Mouse (Mus musculus): Measurements from ENCODE around the gene E330009J07Rik.

E330009J07Rik gene

DNA sequence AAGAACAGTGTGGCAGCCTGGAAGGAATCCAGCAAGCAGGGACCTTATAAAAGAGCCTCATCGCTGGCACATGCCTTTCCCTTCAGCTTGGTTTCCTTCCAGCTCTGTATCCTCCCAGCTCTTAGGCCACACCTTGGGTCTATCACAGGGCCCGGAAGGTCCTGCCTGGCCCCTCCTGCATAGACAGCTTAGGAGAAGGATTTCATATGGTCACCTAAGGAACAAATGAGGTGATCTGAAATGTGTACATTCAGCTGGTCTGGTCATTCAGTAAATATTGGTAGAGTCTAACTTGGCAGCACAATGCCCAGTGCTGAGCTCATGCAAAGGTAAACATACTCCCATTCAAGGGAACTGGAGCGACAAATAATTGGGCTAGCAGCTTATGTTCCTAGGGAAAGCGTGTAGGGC, 6.4 kb downstream of the E330009J07Rik start:
- DNase-seq (ENCODE audit: low read depth) = no peak

DNA sequence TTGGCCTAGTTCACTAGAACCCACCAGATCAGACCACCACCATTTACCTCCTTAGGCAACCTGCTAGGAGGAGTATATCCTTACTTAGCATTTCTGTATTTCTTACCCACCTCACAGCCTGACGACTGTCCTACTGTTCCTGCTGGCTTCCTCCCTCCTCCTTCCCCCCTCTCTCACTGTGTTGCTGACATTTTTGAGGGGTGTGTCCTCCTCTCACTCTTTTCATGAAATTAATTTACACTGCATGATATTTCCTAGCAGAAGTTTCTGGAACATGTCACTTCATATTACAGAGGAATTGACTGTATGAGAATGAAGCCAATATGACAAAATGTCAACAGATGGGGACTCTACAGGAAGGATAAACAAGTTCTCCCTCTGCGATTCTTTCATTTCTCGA, 7.2 kb downstream of the E330009J07Rik start:
- no peak for DNase-seq (ENCODE audit: low read depth)

- no peak for DNase-seq (ENCODE audit: low read depth)
Measured at GRCm38 (mm10) chr6:40427441-40427840, 8.5 kb downstream of the E330009J07Rik start.

DNA sequence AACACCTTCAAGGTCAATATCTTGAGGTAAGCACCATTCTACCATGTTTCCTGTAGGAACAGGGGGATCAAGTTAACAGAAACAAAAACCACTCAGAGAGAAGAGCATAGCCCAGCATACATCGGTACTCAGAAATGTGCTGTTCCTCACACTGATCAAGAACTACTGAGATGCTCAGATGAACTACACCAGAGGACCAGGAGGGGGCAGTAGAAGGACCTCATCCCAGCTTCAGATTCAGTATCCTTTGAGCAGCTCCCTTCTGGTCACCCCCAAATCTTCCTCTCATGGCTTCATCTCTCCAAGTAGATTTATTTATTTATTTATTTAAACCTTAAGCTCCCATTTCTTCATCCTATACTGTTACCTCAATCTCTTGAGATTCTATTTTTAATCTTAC, 12.2 kb downstream of the E330009J07Rik start:
- peak; percentile 72 for DNase-seq (ENCODE audit: low read depth)

DNA sequence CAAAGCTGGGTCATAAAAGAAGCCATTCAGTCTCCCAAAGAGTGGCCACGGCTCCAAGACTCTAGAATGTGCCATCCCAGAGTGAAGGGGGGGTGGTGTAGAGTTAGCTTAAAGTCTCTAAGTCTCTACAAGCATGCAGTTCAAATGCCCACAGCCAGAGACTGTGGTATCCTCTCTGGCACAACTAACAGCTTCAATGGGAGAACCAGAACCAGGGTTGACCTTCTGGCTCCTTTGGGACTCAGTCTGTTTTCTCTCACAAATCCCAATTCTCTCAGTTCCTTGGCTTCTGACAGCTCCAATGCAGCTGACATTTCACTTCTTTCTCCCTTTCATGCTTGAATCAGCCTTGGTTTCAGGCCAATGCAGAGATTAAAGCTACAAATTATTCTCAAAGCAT, 12.9 kb downstream of the E330009J07Rik start:
- DNase-seq (ENCODE audit: low read depth) = no peak

DNA sequence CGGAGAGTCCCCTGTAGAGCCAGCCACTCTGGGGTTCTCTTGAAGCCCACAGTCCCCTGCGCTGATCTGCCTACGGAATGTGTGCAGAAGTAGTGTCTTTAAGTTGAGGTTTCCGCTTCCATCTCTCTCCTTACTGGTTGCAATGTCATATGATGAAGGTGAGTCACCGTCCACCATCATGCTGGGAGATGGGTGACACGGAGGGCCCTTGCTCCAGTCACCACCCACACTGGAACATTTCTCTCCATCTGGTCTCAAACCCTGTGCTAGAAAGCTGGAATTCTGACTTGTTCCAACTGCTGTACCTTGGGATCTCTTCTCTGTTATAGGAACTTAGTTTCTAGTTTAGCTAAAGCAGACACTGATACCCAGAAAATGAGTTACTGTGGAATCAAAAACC, 14.8 kb downstream of the E330009J07Rik start:
- no peak for DNase-seq (ENCODE audit: low read depth)

DNA sequence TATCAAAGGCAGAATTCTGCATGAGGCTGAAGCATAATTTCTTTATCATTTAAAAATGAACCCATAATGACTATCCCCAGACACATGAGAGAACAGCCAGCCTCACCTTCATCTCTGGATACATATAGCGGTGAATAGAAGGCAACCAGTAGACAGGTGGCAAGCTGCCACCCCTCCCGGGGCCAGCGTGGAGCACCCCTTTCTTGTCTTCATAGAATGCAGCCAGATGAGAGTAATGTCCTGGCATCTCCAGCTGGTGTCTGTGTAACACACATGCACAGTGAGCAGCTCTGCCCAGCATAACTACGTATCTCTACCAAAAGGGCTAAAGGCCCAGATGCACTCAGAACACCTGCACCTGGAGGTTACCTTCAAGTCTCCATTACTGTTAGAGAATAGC, 17.5 kb downstream of the E330009J07Rik start:
- no peak for DNase-seq (ENCODE audit: low read depth)

GRCm38 (mm10) chr6:40415799-40416198, 20.1 kb downstream of the E330009J07Rik start:
- no peak for DNase-seq (ENCODE audit: low read depth)

DNA sequence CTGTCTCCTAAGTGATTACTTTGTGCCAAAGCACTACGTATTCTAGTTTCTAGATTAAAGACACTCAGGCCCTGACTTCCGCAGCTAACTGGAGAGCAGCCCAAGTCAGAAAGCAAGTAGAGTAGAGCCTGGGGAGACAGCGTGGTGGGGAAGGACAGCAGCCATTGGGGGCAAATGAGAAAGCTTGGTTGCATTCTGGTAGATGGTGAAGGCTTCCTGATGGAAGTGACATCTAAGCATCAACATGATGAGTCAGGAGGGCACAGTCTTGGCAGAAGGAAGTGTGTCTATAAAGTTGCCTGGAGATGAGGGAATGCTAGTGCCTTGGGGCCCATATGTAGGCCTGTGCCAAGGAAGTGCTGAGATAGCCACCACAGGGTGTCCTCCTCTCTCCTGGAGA, 22.4 kb downstream of the E330009J07Rik start:
- DNase-seq (ENCODE audit: low read depth) = no peak

DNA sequence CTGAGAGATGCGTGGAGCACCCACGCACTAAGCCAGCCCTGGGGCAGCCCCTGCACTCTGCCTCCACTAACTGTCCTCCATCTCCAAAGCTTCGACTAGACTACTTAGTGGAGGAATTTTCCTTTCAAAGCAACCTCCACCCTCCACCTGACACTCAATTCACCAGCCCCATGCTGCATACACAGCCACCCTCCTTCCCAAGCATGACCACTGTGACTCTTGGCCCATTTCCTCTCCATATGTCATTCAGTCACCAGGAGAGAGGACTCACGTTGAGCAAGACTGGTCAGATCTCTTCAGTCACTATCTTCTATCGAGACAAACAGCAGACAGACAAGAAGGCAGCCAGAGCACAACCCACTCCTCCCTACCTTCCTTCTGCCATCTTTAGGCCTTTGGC, 22.9 kb downstream of the E330009J07Rik start:
- DNase-seq (ENCODE audit: low read depth) = no peak

DNA sequence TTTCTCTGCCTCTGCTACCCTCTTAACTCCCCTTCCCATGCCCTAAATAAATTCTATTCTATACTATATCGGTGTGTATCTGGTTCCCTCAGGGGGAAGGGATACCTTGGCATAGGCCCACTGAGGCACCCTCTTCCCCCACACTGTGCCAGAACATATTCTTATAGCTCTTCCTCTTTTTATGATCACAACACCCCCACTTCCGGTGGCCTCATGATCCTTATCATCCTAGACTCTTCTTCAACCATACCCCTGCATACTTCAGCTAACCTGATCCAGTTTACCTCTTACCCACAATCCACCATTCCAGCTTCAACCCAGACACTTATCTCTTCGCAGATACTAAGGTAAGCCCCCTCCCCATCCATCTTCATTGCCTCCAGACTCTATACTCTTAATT, 24.9 kb downstream of the E330009J07Rik start:
- DNase-seq (ENCODE audit: low read depth) = no peak

- no peak for DNase-seq (ENCODE audit: low read depth)
Measured at GRCm38 (mm10) chr6:40403640-40404285, 32.2 kb downstream of the E330009J07Rik start.

DNA sequence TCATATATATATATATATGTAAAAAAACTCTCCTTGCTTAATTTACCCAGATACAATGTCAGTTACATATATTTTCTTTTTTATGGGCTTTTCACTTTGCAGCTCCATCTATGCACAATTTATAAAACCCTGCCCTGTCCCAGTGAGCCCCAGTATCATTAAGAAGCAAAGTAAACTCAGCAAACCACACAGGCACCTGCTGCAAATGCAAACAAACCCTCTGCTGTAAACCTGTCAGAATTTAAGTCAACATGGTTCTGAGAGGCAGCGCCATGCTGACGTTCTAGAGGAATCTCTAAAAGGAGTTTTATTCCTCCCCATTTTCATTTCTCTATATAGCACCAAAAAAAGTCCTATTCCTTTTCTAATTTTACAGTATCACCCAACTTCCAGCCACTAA, 33.9 kb downstream of the E330009J07Rik start:
- DNase-seq (ENCODE audit: low read depth) = no peak

- peak; percentile 66 for DNase-seq (ENCODE audit: low read depth)
Measured at GRCm38 (mm10) chr6:40393213-40393612, 42.7 kb downstream of the E330009J07Rik start.

- no peak for DNase-seq (ENCODE audit: low read depth)
Measured at GRCm38 (mm10) chr6:40390975-40391374, 45.0 kb downstream of the E330009J07Rik start.

DNA sequence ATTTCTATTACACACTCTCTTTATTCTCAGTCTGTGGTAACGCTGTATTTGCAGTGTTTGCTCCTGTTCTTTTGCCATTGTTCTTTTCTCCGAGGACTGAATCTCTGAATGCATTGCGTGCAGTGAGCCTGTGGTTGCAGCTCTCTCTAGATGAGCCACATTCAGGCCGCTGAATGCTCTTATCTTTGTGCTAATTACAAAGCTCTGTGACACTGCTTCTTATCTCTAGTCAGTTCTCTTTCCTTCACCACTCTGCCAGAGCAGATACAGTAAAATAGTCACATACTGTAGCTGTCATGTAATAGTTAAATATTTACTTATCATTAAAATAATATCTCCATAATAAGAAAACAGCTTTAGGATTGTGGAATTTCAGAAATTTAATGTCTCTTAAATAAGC, 47.3 kb downstream of the E330009J07Rik start:
- peak; percentile 24 for DNase-seq (ENCODE audit: low read depth)

- DNase-seq (ENCODE audit: low read depth) = no peak
Measured at GRCm38 (mm10) chr6:40385682-40386081, 50.3 kb downstream of the E330009J07Rik start.

DNA sequence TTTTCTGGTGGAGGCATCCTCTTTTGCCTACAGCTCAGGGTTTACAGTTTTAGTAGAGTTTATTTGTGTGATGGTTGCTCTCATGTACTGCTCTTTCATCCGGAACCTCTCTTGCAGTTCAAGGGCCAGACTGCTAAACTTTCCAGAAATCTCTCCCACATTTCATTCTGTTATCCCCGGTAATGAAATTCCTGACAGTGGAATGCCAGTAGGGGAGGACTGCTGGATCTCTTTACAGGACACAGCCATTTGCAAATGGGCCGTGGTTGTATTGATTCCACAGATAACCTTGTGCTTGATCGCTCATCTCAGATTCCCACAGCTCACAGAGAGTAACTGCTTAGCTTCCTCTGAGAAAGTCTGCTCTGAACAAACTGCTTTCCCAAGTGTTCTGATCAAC, 54.0 kb downstream of the E330009J07Rik start:
- DNase-seq (ENCODE audit: low read depth) = no peak

- DNase-seq (ENCODE audit: low read depth) = no peak
Measured at GRCm38 (mm10) chr6:40380181-40380580, 55.8 kb downstream of the E330009J07Rik start.

DNA sequence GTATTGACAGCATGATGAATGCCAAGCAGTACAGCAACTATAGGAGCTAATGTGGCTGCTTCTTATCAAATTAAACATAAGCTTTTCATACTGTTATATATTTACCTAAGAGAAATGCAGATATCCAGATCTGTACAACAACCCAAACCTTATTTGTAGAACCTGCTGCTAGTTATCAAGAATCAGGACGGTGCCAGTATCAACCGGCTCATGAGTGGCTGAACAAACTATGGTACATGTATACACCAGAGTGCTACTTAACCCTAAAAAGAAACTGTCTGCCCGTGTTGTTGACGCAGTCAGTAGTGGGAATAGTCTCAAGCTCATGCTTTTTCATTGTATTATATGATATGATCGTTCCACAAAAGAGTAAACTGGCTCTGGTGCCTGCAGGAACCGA, 64.9 kb downstream of the E330009J07Rik start:
- no peak for DNase-seq (ENCODE audit: low read depth)

- peak; percentile 27 for DNase-seq (ENCODE audit: low read depth)
Measured at GRCm38 (mm10) chr6:40353360-40353759, 82.6 kb downstream of the E330009J07Rik start.
